Mouse (Mus musculus) adipose tissue, adult 10 weeks (tissue): ENCODE data around the gene Fam131c. TPM values are rescaled to one million over a fixed set of nuclear protein-coding genes. Genes with fewer than 3 reads are reported as not detected.

Source experiments
- polyA plus RNA-seq: library from polyadenylated mRNA; stranded (reverse); fragments of 350-450 nt; fragmentation: Illumina TruSeq; extraction: RNeasy Lipid Tissue Mini Kit (QIAGEN cat#74804); gene quantifications from one replicate; pipeline ENCODE4 v1.2.3, GENCODE M21; 2014; ENCODE audit warnings: low read depth, low replicate concordance

Gene Fam131c
- 0.93 TPM for polyA plus RNA-seq

DNA sequence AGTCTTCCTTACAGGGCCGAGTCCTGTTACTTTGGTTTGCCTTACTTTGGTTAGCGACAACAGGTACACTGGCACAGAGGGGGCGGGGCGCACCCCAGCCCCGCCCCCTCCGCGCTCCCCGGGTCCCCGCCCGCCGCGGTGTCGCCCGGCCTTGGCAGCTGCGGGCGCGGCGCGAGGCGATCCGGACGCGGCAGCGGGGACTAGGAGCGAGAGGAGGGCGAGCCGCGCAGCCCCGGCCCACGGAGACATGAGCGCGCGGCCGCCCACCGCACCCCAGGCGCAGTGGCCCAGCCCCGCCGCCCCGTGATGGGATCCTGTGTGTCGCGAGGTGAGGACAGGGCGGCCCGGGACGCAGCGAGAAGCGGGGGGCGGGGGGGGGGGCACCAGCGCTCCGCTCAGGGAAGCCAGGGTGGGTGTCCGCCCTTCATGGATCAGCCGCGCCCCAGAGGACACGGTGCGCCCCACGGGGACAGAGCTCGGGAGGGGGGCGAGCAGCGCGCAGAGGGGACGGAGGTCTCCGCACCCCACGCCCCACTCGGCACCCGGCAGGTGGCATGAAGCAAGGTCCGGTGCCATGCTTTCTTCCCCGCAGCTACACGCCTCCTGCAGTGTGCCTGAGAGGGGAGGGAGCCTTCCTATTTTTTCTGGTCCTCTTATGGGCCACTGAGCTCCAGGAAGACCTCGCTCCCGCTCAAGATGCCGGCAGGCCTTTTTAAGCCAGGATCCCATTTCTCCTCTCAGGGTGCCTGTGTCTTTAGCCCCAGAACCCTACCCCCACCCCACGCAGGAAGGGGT, at the start of gene Fam131c:
Gene Fam131c, plus strand, starts transcription at position 224 of the 795 bp plus-strand sequence.

DNA sequence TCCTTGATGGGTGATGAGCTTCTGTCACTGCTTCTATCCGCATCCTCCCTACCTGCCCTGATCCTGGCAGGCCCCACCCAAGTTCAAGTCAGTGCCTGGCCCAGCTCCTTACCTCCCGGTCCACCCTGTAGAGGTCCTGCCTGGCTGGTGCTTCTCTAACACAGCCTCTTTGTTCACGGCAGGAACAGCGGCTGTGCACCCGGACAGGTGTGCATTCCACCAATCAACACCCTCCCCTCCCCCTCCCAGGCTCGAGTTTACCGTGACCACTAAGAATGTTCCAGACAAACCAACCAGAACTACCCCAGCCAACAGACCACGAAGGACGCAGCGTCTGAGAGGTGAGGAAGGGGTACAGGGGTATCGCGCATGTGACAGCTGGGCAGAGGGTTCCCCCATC, 30.5 kb downstream of the Fam131c start, which contains the start of gene Clcnka:
Gene Clcnka, minus strand, starts transcription at position 180 of the 400 bp plus-strand sequence.

DNA sequence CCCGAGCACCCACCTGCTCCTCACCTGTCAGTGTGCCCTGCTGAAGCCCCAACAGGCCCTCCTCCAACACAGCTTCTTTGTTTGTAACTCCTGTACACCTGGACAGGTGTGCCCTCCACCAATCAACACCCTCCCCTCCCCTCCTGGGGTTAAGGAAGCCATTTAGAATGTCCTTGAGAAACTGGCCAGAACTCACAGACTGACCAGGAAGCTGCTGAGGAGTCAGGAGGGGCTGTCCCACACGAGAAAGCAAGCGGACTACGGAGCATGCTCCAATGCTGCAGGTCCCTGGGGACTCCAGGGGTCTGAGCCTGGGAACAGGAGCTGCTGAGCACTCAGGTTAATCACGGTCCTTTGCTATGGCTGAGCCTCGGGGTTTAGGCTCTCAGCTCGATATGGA, 47.9 kb downstream of the Fam131c start, which contains the start of gene Clcnkb:
Gene Clcnkb, minus strand, starts transcription at position 91 of the 400 bp plus-strand sequence.

DNA sequence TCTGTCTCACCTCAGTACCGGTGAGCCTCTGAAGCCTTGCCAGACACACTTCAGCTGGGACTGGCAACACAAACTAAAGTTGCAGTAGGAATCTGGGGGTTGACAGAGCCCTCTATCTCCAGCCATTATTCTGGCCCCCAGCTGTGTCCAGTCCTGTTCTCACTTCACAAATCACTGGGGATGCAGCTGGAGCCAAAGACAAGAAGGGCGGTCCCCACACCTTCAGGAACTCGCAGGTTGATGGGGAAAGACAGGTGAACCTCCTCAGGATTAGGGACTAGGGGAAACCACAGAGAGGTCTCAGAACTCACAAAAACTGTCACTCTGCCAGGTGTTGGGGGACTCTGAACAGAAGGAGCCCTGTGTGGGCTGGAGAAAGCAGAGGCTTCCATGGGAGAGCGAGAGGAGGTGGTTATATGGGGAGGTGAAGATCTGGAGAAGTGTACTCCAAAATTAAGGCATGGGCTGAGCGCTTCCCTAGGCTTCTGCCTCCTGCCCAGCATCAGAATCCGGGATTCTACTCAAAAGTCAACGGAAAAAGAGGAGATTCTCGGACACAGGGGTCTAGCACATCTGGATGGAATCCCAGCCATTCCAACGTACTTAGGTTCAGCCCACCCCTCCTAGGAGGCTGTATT, 52.3 kb downstream of the Fam131c start, which contains the start of gene Hspb7:
Gene Hspb7, plus strand, starts transcription at position 588 of the 638 bp plus-strand sequence.

Other genes with a start within 250 kb of the Fam131c start
- 40.6 TPM for gene Szrd1, start 228.4 kb upstream of the Fam131c start, polyA plus RNA-seq
- gene Fbxo42, start 220.3 kb upstream of the Fam131c start, polyA plus RNA-seq = 9.8 TPM
- 0.78 TPM for gene Rsg1, start 154.3 kb upstream of the Fam131c start, polyA plus RNA-seq
- 5.9 TPM for gene Arhgef19, start 128.7 kb upstream of the Fam131c start, polyA plus RNA-seq
- 4.4 TPM for gene Epha2, start 67.0 kb upstream of the Fam131c start, polyA plus RNA-seq
- 0.12 TPM for gene Clcnka, start 30.5 kb downstream of the Fam131c start, polyA plus RNA-seq
- 10.3 TPM for gene Clcnkb, start 47.8 kb downstream of the Fam131c start, polyA plus RNA-seq
- 8.9 TPM for gene Hspb7, start 52.6 kb downstream of the Fam131c start, polyA plus RNA-seq
- gene Srarp, start 67.9 kb downstream of the Fam131c start, polyA plus RNA-seq = 0.50 TPM
- gene Zbtb17, start 76.4 kb downstream of the Fam131c start, polyA plus RNA-seq = 13.0 TPM
- 15.2 TPM for gene Spen, start 170.4 kb downstream of the Fam131c start, polyA plus RNA-seq
- 28.6 TPM for gene Fblim1, start 237.9 kb downstream of the Fam131c start, polyA plus RNA-seq